Mouse (Mus musculus) hindbrain, embryonic 12.5 days (tissue): Measurements from ENCODE around the gene Pafah1b3. TPM values are rescaled to one million over a fixed set of nuclear protein-coding genes. Genes with fewer than 3 reads are reported as not detected.
"Not testable (repeated sequence)": the region's sequence is repeated elsewhere in the genome, so short reads cannot be mapped to it uniquely, and the experiment has no call there.

Experiments used
- ATAC-seq: fragments of 200-750 bp; cut with Nextera tagmentation; 2 replicates; pipeline ENCODE4 v1.8.0; 2017; ENCODE audit warnings: moderate TSS enrichment; ENCODE audit not compliant: low FRiP score
- H3K27ac ChIP-seq: fragments of 300-500 bp; sonication (generic); 2 replicates; pipeline ENCODE4 v1.5.1; 2016; ENCODE audit warnings: mild to moderate bottlenecking
- H3K27me3 ChIP-seq: fragments of 300-500 bp; sonication (generic); 2 replicates; pipeline ENCODE4 v1.6.1; 2016; ENCODE audit warnings: mild to moderate bottlenecking
- H3K36me3 ChIP-seq: fragments of 300-500 bp; sonication (generic); 2 replicates; pipeline ENCODE4 v1.6.1; 2016; ENCODE audit warnings: mild to moderate bottlenecking
- H3K4me1 ChIP-seq: fragments of 300-500 bp; sonication (generic); 2 replicates; pipeline ENCODE4 v1.6.1; 2016
- H3K4me2 ChIP-seq: fragments of 300-500 bp; sonication (generic); replicated peaks from 2 replicates; pipeline ENCODE4 v1.6.1; 2016; ENCODE audit warnings: mild to moderate bottlenecking
- H3K4me3 ChIP-seq: fragments of 300-500 bp; sonication (generic); 2 replicates; pipeline ENCODE4 v1.5.1; 2016; ENCODE audit warnings: mild to moderate bottlenecking
- H3K9ac ChIP-seq: fragments of 300-500 bp; sonication (generic); 2 replicates; pipeline ENCODE4 v1.6.1; 2016; ENCODE audit warnings: mild to moderate bottlenecking, moderate library complexity
- H3K9me3 ChIP-seq: fragments of 300-500 bp; sonication (generic); replicated peaks from 2 replicates; pipeline ENCODE4 v1.6.1; 2016; ENCODE audit warnings: mild to moderate bottlenecking
- WGBS: fragments of 180-500 bp; shearing (Covaris S2); methylation state at CpG from one replicate; pipeline ENCODE4 v1.1.7; 2016; 5-methylcytosine and 5-hydroxymethylcytosine counted together
- polyA plus RNA-seq: library from polyadenylated mRNA; unstranded; fragments of >200 nt; fragmentation: Nextera tagmentation; extraction: Ambion mirVana; gene quantifications from 2 replicates; pipeline ENCODE4 v1.2.1, GENCODE M21; 2016

Gene Pafah1b3
- polyA plus RNA-seq, result 391 and 405 TPM in 2 replicates

- Histone ChIP-seq H3K36me3 (peaks cover 30% of the 10 kb centered on the region), H3K9me3 (no peaks in the 10 kb centered on the region), H3K27ac (peak within 1 kb of the TSS; percentile 99), H3K9ac (peak within 1 kb of the TSS; percentile 94), H3K4me2 (peak within 1 kb of the TSS; percentile 72), H3K4me1 (peaks cover 25% of the 10 kb centered on the region), H3K27me3 (no peaks in the 10 kb centered on the region), H3K4me3 (peak within 1 kb of the TSS; percentile 86)
- peak; percentile 95 for ATAC-seq
- under 1% methylated on average over 52 of the region's 52 CpGs for WGBS
Measured at GRCm38 (mm10) chr7:25297454-25298325, at the start of gene Pafah1b3. TSS of gene Pafah1b3 (minus strand) at chr7:25297986.

- Histone ChIP-seq H3K9ac (no peak overlapping the region), H3K4me1 (peaks cover 6% of the 10 kb centered on the region), H3K4me3 (no peak overlapping the region), H3K9me3 (no peaks in the 10 kb centered on the region), H3K36me3 (peaks cover 79% of the 10 kb centered on the region), H3K27me3 (no peaks in the 10 kb centered on the region), H3K4me2 (no peak overlapping the region), H3K27ac (no peak overlapping the region)
- 75% methylated on average over 18 of the region's 20 CpGs for WGBS
- peak; percentile 43; the same call in 1 of the 2 replicates for ATAC-seq
Measured at GRCm38 (mm10) chr7:25341000-25341784, 43.4 kb upstream of the Pafah1b3 start.

GRCm38 (mm10) chr7:25339329-25339728, 41.5 kb upstream of the Pafah1b3 start:
- Histone ChIP-seq H3K9me3 (no peaks in the 10 kb centered on the region), H3K4me1 (peaks cover 6% of the 10 kb centered on the region), H3K36me3 (peaks cover 82% of the 10 kb centered on the region), H3K27ac (no peak overlapping the region), H3K27me3 (no peaks in the 10 kb centered on the region), H3K4me2 (no peak overlapping the region), H3K4me3 (no peak overlapping the region), H3K9ac (no peak overlapping the region)
- WGBS, result 90% methylated on average over 9 of the region's 9 CpGs
- ATAC-seq, result no peak

- WGBS, result 85% methylated on average over 12 of the region's 12 CpGs
- H3K4me3 ChIP-seq, result no peak overlapping the region
- H3K27ac ChIP-seq, result no peak overlapping the region
- H3K9me3 ChIP-seq, result no peaks in the 10 kb centered on the region
- H3K4me2 ChIP-seq, result no peak overlapping the region
- H3K36me3 ChIP-seq, result peaks cover 72% of the 10 kb centered on the region
- H3K27me3 ChIP-seq, result no peaks in the 10 kb centered on the region
- H3K4me1 ChIP-seq, result no peaks in the 10 kb centered on the region
- H3K9ac ChIP-seq, result no peak overlapping the region
- no peak for ATAC-seq
Measured at GRCm38 (mm10) chr7:25334472-25334871, 36.7 kb upstream of the Pafah1b3 start.

- 42% methylated on average over 16 of the region's 16 CpGs for WGBS
- no peak overlapping the region for H3K27ac ChIP-seq
- peak; percentile 40; the same call in 1 of the 2 replicates for ATAC-seq
- no peaks in the 10 kb centered on the region for H3K27me3 ChIP-seq
- H3K9me3 ChIP-seq, result no peaks in the 10 kb centered on the region
- no peaks in the 10 kb centered on the region for H3K4me1 ChIP-seq
- H3K4me2 ChIP-seq, result no peak overlapping the region
- no peak overlapping the region for H3K9ac ChIP-seq
- peaks cover 67% of the 10 kb centered on the region for H3K36me3 ChIP-seq
- no peak overlapping the region for H3K4me3 ChIP-seq
Measured at GRCm38 (mm10) chr7:25333596-25334307, 36.0 kb upstream of the Pafah1b3 start.

- no peaks in the 10 kb centered on the region for H3K9me3 ChIP-seq
- WGBS, result 83% methylated on average over 8 of the region's 8 CpGs
- H3K27ac ChIP-seq, result no peak overlapping the region
- H3K4me2 ChIP-seq, result no peak overlapping the region
- no peak for ATAC-seq
- H3K4me3 ChIP-seq, result no peak overlapping the region
- H3K4me1 ChIP-seq, result peaks cover 11% of the 10 kb centered on the region
- no peak overlapping the region for H3K9ac ChIP-seq
- H3K27me3 ChIP-seq, result no peaks in the 10 kb centered on the region
- peaks cover 37% of the 10 kb centered on the region for H3K36me3 ChIP-seq
Measured at GRCm38 (mm10) chr7:25326233-25326632, 28.4 kb upstream of the Pafah1b3 start.

- H3K4me3 ChIP-seq, H3K27me3 ChIP-seq, ATAC-seq, H3K27ac ChIP-seq, H3K9ac ChIP-seq, H3K4me2 ChIP-seq, H3K9me3 ChIP-seq: not testable (repeated sequence)
- Histone ChIP-seq H3K36me3 (peaks cover 29% of the 10 kb centered on the region), H3K4me1 (peaks cover 13% of the 10 kb centered on the region)
- 93% methylated on average over 6 of the region's 6 CpGs for WGBS
Measured at GRCm38 (mm10) chr7:25325431-25325830, 27.6 kb upstream of the Pafah1b3 start.

- no peak overlapping the region for H3K4me3 ChIP-seq
- no peak overlapping the region for H3K9ac ChIP-seq
Measured at GRCm38 (mm10) chr7:25323219-25323618, 25.4 kb upstream of the Pafah1b3 start.

GRCm38 (mm10) chr7:25322058-25322484, 24.3 kb upstream of the Pafah1b3 start:
- no peaks in the 10 kb centered on the region for H3K27me3 ChIP-seq
- 8% methylated on average over 6 of the region's 6 CpGs for WGBS
- H3K36me3 ChIP-seq, result 0 out of 2 replicates have a peak, but pooled peaks cover 4% of the 10 kb centered on the region
- H3K27ac ChIP-seq, result peak overlapping the region; percentile 56
- no peak overlapping the region for H3K4me3 ChIP-seq
- 0 out of 2 replicates have a peak overlapping the region, but pooled peaks have one; percentile 2 for H3K9ac ChIP-seq
- no peak for ATAC-seq
- H3K4me2 ChIP-seq, result peak overlapping the region; percentile 23; the same call in 1 of the 2 replicates
- H3K9me3 ChIP-seq, result no peaks in the 10 kb centered on the region
- peaks cover 20% of the 10 kb centered on the region for H3K4me1 ChIP-seq

More at GRCm38 (mm10) chr7:25323219-25323618, 25.4 kb upstream of the Pafah1b3 start:
- Histone ChIP-seq H3K27ac (no peak overlapping the region), H3K9me3 (no peaks in the 10 kb centered on the region), H3K4me1 (peaks cover 13% of the 10 kb centered on the region), H3K36me3 (peaks cover 14% of the 10 kb centered on the region), H3K27me3 (no peaks in the 10 kb centered on the region), H3K4me2 (no peak overlapping the region)
- no peak for ATAC-seq
- 82% methylated on average over 2 of the region's 2 CpGs for WGBS

GRCm38 (mm10) chr7:25317446-25317999, 19.7 kb upstream of the Pafah1b3 start:
- Histone ChIP-seq H3K27me3 (peaks cover 33% of the 10 kb centered on the region), H3K36me3 (no peaks in the 10 kb centered on the region), H3K4me1 (peaks cover 37% of the 10 kb centered on the region), H3K4me2 (peak overlapping the region; percentile 92), H3K9ac (peak overlapping the region; percentile 85), H3K27ac (peak overlapping the region; percentile 87), H3K4me3 (peak overlapping the region; percentile 51), H3K9me3 (no peaks in the 10 kb centered on the region)
- WGBS, result 16% methylated on average over 21 of the region's 21 CpGs
- ATAC-seq, result no peak

- H3K4me3 ChIP-seq, result peak within 1 kb of the TSS; percentile 51
- under 1% methylated on average over 52 of the region's 52 CpGs for WGBS
- peaks cover 41% of the 10 kb centered on the region for H3K27me3 ChIP-seq
- peak within 1 kb of the TSS; percentile 85 for H3K9ac ChIP-seq
- H3K27ac ChIP-seq, result peak within 1 kb of the TSS; percentile 87
- H3K4me2 ChIP-seq, result peak within 1 kb of the TSS; percentile 92
- no peaks in the 10 kb centered on the region for H3K9me3 ChIP-seq
- peak; percentile 99 for ATAC-seq
- peaks cover 32% of the 10 kb centered on the region for H3K4me1 ChIP-seq
- H3K36me3 ChIP-seq, result no peaks in the 10 kb centered on the region
Measured at GRCm38 (mm10) chr7:25316532-25317445, 19.0 kb upstream of the Pafah1b3 start, which contains the start of gene Megf8. TSS of gene Megf8 (plus strand) at chr7:25317164.
